Mouse (Mus musculus): ENCODE results near the gene Ddx31.

DNA sequence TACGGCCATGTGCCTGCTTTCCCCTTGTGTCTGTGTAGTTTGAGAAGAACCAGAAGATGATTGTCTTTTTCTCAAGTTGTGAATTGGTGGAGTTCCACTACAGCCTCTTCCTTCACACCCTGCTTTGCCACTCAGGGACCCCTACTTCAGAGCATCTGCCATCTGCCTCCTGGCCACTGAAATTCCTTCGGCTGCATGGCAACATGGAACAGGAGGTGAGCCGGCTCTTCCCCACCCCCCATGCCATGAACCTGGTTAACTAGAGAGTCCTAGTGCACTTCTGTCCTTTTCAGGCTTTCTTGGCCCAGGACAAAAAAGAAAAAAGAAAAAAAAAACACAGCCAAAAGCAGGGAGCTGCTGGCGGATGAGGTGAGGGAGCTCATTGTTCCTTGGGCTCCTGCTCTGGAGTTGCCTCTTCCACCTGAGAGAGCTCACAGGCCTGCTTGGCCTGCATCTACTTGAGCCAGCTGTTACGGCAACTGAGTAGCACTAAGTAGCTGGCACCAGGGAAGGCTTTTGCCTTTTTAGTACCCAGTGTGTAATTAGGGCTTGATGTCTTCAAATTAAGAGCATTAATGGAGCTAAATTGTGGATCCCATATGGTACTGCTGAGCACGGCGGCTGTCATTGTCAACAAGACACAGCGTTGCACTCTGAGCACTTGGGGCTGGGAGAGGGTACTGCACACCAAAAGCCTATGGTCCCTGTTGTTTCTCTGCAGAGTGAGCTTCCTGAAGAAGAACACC lies 20.6 kb downstream of the Ddx31 start:
- TF ChIP-seq POLR2A (IDR thresholded peaks at IDR 0.05; ENCODE audit: borderline replicate concordance, low read depth, low read length) (no peak), CTCF (IDR thresholded peaks at IDR 0.05; ENCODE audit: low read depth, low read length) (no peak)

Measured in bone marrow macrophage, adult 2 months (primary cell).